Mouse (Mus musculus) kidney, embryonic 16.5 days (tissue): ENCODE data around the gene Cramp1l. TPM values are rescaled to one million over a fixed set of nuclear protein-coding genes. Genes with fewer than 3 reads are reported as not detected.

Experiments used
- ATAC-seq: fragments of 200-750 bp; cut with Nextera tagmentation; 2 replicates; pipeline ENCODE4 v1.8.0; 2017; ENCODE audit warnings: moderate TSS enrichment; ENCODE audit not compliant: low FRiP score, low TSS enrichment
- H3K27ac ChIP-seq: fragments of 300-500 bp; sonication (generic); 2 replicates; pipeline ENCODE4 v1.5.1; 2014; ENCODE audit warnings: low read length
- H3K27me3 ChIP-seq: fragments of 300-500 bp; sonication (generic); 2 replicates; pipeline ENCODE4 v1.6.1; 2014; ENCODE audit warnings: low read length, control low read depth, mixed read lengths; ENCODE audit not compliant: insufficient read depth
- H3K36me3 ChIP-seq: fragments of 300-500 bp; sonication (generic); 2 replicates; pipeline ENCODE4 v1.6.1; 2014; ENCODE audit warnings: low read length, control low read depth, mixed read lengths; ENCODE audit not compliant: insufficient read depth
- H3K4me1 ChIP-seq: fragments of 300-500 bp; sonication (generic); 2 replicates; pipeline ENCODE4 v1.6.1; 2014; ENCODE audit warnings: low read length, control low read depth, mixed read lengths; ENCODE audit not compliant: insufficient read depth
- H3K4me2 ChIP-seq: fragments of 300-500 bp; sonication (generic); replicated peaks from 2 replicates; pipeline ENCODE4 v1.6.1; 2014; ENCODE audit warnings: low read depth, low read length
- H3K4me3 ChIP-seq: fragments of 300-500 bp; sonication (generic); 2 replicates; pipeline ENCODE4 v1.5.1; 2014; ENCODE audit warnings: mild to moderate bottlenecking, low read length
- H3K9ac ChIP-seq: fragments of 300-500 bp; sonication (generic); replicated peaks from 2 replicates; pipeline ENCODE4 v1.6.1; 2014; ENCODE audit warnings: low read length
- H3K9me3 ChIP-seq: fragments of 300-500 bp; sonication (generic); 2 replicates; pipeline ENCODE4 v1.6.1; 2016; ENCODE audit warnings: low read length, control low read depth
- WGBS: fragments of 180-500 bp; shearing (Covaris S2); extraction: QIAGEN DNeasy Blood & Tissue Kit; methylation state at CpG from one replicate; pipeline ENCODE4 v1.1.7; 2014; 5-methylcytosine and 5-hydroxymethylcytosine counted together
- polyA plus RNA-seq: library from polyadenylated mRNA; unstranded; fragments of >200 nt; fragmentation: Nextera tagmentation; extraction: Ambion mirVana; gene quantifications from 2 replicates; pipeline ENCODE4 v1.2.1, GENCODE M21; 2015

Cramp1l gene
- polyA plus RNA-seq, 1 experiment from 2014 or later, result 5.4 TPM

GRCm38 (mm10) chr17:24936259-24937237 is 79.0 kb downstream of the Cramp1l start, which contains the start of gene Mapk8ip3:
Mapk8ip3 (minus strand) TSS chr17:24936977.
- peak within 1 kb of the TSS; percentile 86 for H3K9ac ChIP-seq
- WGBS, result under 1% methylated on average over 78 of the region's 78 CpGs
- peak within 1 kb of the TSS; percentile 82 for H3K27ac ChIP-seq
- H3K36me3 ChIP-seq, result no peaks in the 10 kb centered on the region
- H3K4me3 ChIP-seq, result peak within 1 kb of the TSS; percentile 96
- peaks cover 22% of the 10 kb centered on the region for H3K4me1 ChIP-seq
- no peaks in the 10 kb centered on the region for H3K9me3 ChIP-seq
- no peaks in the 10 kb centered on the region for H3K27me3 ChIP-seq
- H3K4me2 ChIP-seq, result peak within 1 kb of the TSS; percentile 81
- ATAC-seq, result peak; percentile 99

DNA sequence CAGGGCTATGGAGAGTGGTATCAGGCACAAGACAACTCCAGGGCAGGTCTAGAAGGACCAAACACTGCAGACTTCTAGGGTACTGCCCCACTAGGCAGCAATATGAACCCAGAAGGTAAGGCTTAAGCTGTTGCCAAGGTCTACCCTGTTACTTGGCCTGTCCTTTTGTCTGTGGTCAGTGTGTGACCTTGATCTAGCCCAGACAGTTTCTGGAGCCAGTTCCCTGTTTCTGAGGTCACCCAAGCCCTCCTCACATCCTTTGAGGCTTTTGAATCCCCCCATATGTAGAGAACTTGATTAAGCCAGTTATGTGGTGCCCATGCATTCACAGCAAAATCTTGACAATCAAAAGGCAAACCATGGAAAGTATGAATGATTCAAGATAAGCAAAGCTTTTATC is 79.9 kb downstream of the Cramp1l start:
- peak overlapping the region; percentile 81 for H3K4me2 ChIP-seq
- H3K4me1 ChIP-seq, result peaks cover 22% of the 10 kb centered on the region
- no peaks in the 10 kb centered on the region for H3K27me3 ChIP-seq
- ATAC-seq, result no peak
- H3K4me3 ChIP-seq, result peak overlapping the region; percentile 96
- no peaks in the 10 kb centered on the region for H3K36me3 ChIP-seq
- H3K27ac ChIP-seq, result no peak overlapping the region
- no peaks in the 10 kb centered on the region for H3K9me3 ChIP-seq
- peak overlapping the region; percentile 86 for H3K9ac ChIP-seq

DNA sequence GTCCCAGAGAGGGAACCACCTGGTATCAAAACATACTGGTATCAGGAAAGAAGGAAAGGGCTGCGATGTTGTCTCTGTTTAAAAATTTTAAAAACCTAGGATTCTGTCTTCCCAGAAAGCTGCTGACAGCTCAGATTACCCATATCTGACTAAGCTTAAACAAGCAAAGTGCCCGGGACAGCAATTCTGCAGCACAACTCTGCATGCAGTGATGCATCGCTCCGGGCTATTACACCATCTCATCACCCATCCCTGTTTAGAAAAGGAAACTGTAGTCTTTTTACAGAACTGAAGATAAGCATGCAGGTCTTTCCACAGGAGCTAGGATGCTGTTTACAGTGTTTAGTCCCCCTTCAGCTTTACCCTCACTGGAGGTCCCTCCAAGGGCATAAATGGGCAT is 80.7 kb downstream of the Cramp1l start:
- Histone ChIP-seq H3K36me3 (no peaks in the 10 kb centered on the region), H3K4me1 (peaks cover 22% of the 10 kb centered on the region), H3K9me3 (no peaks in the 10 kb centered on the region), H3K27me3 (no peaks in the 10 kb centered on the region), H3K4me2 (peak overlapping the region; percentile 81), H3K27ac (no peak overlapping the region), H3K9ac (peak overlapping the region; percentile 86), H3K4me3 (peak overlapping the region; percentile 96)
- 80% methylated on average over 4 of the region's 4 CpGs for WGBS
- ATAC-seq, result no peak

DNA sequence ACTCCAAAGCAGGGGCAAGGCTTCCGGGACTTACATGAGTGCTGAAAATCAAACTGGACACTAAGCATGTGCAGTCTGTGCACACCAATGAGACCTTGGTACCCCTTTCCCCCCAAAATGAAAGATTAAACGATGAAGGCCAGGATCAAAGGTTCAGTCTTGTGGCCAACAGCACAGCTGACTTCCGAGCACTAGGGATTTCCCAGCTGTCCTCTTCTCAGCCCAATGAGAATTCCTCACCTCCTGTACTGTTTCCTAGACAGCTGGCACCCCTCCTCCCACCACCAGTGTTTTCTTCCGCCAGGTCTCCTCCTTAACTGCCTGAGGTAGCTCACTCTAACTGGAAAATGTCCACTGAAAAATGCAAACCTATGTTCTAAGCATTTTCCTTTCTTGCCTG is 82.4 kb downstream of the Cramp1l start:
- ATAC-seq, result no peak
- Histone ChIP-seq H3K27ac (no peak overlapping the region), H3K27me3 (no peaks in the 10 kb centered on the region), H3K9me3 (no peaks in the 10 kb centered on the region), H3K4me3 (no peak overlapping the region), H3K9ac (no peak overlapping the region), H3K4me2 (no peak overlapping the region), H3K4me1 (peaks cover 22% of the 10 kb centered on the region), H3K36me3 (no peaks in the 10 kb centered on the region)
- WGBS, result 64% methylated on average over 4 of the region's 4 CpGs

- Histone ChIP-seq H3K27ac (no peak overlapping the region), H3K36me3 (peaks cover 4% of the 10 kb centered on the region), H3K4me1 (peaks cover 22% of the 10 kb centered on the region), H3K9me3 (no peaks in the 10 kb centered on the region), H3K27me3 (no peaks in the 10 kb centered on the region), H3K9ac (no peak overlapping the region), H3K4me2 (no peak overlapping the region), H3K4me3 (no peak overlapping the region)
- 95% methylated on average over 4 of the region's 4 CpGs for WGBS
- no peak for ATAC-seq
These were observed 83.2 kb downstream of the Cramp1l start for GRCm38 (mm10) chr17:24932431-24932830.

- H3K9me3 ChIP-seq, result no peaks in the 10 kb centered on the region
- 68% methylated on average over 1 of the region's 1 CpGs for WGBS
- no peak overlapping the region for H3K4me3 ChIP-seq
- H3K36me3 ChIP-seq, result peaks cover 22% of the 10 kb centered on the region
- no peak for ATAC-seq
- H3K4me2 ChIP-seq, result no peak overlapping the region
- H3K27me3 ChIP-seq, result no peaks in the 10 kb centered on the region
- no peak overlapping the region for H3K27ac ChIP-seq
- H3K4me1 ChIP-seq, result peaks cover 8% of the 10 kb centered on the region; the same call in 1 of the 2 replicates
- no peak overlapping the region for H3K9ac ChIP-seq
These were observed 86.1 kb downstream of the Cramp1l start for GRCm38 (mm10) chr17:24929506-24929905.

DNA sequence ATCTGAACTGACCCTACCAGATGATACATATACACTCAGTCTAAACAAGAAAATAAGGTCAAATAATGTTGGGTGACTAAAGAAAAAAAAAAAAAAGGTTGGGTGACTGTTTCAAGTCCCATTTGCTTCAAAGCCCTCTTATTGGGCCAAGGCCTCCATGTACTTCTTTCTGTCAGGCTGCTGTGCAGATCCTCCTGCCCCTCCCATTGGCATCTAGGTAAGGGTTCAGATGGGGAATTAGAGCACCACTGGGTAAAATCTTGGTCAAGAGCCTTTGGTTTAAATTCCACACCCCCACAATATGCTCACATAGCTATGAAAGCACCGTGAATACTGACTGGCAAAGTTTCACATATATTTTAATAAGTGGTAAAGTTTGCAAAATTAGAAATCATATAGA is 92.3 kb downstream of the Cramp1l start:
- no peak overlapping the region for H3K4me3 ChIP-seq

DNA sequence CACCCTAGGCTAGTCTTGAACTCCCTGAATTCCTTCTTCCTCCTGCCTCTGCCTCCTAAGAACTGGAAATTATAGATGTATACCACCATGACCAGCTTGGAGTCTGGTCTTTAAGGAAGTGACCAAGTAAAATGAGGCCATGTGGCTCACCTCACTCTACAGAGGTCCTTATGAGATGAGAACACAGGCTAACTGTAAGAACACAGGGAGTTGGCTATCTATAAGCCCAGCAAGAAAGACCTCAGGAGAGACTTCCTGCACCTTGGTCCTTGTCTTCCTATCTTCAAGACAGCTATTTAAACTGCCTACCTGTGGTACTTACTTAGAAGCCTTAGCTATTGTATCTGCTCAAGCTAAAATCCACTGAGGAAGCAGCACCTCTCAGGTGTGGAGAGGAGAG is 101.6 kb downstream of the Cramp1l start:
- Histone ChIP-seq H3K4me2 (no peak overlapping the region), H3K4me1 (no peaks in the 10 kb centered on the region), H3K27me3 (no peaks in the 10 kb centered on the region), H3K4me3 (no peak overlapping the region), H3K9ac (no peak overlapping the region), H3K36me3 (peaks cover 83% of the 10 kb centered on the region), H3K27ac (no peak overlapping the region), H3K9me3 (no peaks in the 10 kb centered on the region)
- no peak for ATAC-seq

More for the DNA sequence above, 92.3 kb downstream of the Cramp1l start:
- WGBS, result 88% methylated on average over 1 of the region's 1 CpGs
- Histone ChIP-seq H3K9me3 (no peaks in the 10 kb centered on the region), H3K27me3 (no peaks in the 10 kb centered on the region), H3K36me3 (peaks cover 64% of the 10 kb centered on the region), H3K9ac (no peak overlapping the region), H3K4me1 (no peaks in the 10 kb centered on the region), H3K4me2 (no peak overlapping the region), H3K27ac (no peak overlapping the region)
- ATAC-seq, result no peak
